Mouse (Mus musculus): ENCODE measurements around the gene Cenpo. TPM values are rescaled to one million over a fixed set of nuclear protein-coding genes. Genes with fewer than 3 reads are reported as not detected.

Gene Cenpo
- total RNA-seq, 4 experiments from 2014 or later = 3.3 to 5.7 (median 4.7) TPM

DNA sequence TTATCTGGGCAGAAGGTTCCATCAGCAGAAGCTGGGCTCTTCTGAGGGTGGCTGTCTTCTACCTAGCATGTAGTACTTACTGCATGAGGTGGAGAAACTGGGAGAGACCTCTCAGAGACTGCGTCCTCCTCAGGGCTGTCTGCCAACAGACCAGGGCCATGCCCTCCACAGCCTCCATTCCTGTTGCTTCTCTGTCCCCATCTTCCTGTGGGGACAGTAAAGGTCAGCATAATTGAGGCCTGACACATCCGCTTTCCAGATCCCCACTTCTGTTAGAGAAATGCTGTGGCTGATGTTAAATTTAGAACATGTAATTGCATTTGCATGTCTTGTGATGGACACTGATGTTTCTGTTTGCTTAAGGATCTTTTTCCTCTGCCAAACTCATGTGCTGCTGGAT is 83.2 kb downstream of the Cenpo start:
- no peak for DNase-seq (ENCODE audit: low spot score in 2 of 2)

Other genes with a start within 250 kb of the Cenpo start
- 100 to 1,000 TPM; 109 to 118 (median 115) TPM for gene Efr3b, start 195.4 kb downstream of the Cenpo start, total RNA-seq (2022)
- 10 to 100 TPM; 77.2 to 91.1 (median 82.4) TPM for gene Dnajc27, start 151.7 kb downstream of the Cenpo start, total RNA-seq (2022)
- gene Adcy3, start 101.2 kb downstream of the Cenpo start, total RNA-seq (2022) = 10 to 100 TPM; 45.8 to 57.2 (median 51.6) TPM
- 1 to 10 TPM; 7.8 to 9.1 (median 8.5) TPM for gene Ptrhd1, start 267 bp downstream of the Cenpo start, total RNA-seq (2022)
- 100 to 1,000 TPM; 116 to 149 (median 137) TPM for gene Ncoa1, start 242.9 kb upstream of the Cenpo start, total RNA-seq (2022)

All from layer of hippocampus, adult 8-10 months (tissue).